Mouse (Mus musculus): ENCODE measurements around the gene Arhgap4. TPM values are rescaled to one million over a fixed set of nuclear protein-coding genes. Genes with fewer than 3 reads are reported as not detected.

The Arhgap4 gene
- polyA plus RNA-seq, 1 experiment from 2014 or later: 2.5 TPM

DNA sequence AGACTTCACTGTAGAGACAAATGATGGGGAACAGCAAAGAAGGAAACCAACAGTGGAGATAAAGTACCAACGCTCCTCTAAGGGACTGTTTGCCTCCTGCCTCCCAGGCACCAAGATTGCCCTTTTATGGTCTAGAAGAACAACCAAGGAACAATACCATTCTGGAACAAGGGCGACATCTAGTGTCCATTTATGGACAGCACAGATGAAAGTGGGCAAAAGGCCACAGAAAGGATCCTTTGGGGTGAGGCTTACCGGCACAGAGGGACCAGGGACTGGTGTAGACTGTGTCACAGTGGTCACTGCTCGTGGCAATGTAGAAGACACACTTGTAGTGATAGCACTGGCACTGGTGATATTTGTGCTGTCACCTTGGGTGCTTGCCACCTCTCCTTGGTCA lies 27.0 kb upstream of the Arhgap4 start:
- Histone ChIP-seq H3K9me3 (ENCODE audit: control insufficient read depth) (no peaks in the 10 kb centered on the region), H3K27ac (ENCODE audit: low read depth, low read length) (no peak overlapping the region), H3K4me3 (ENCODE audit: low read depth, low read length) (no peak overlapping the region), H3K36me3 (ENCODE audit: control insufficient read depth, insufficient read depth) (peaks cover 69% of the 10 kb centered on the region), H3K9ac (ENCODE audit: low read depth, low read length) (no peak overlapping the region), H3K27me3 (replicated peaks; ENCODE audit: control insufficient read depth, insufficient read depth, low read length) (no peaks in the 10 kb centered on the region), H3K4me2 (replicated peaks; ENCODE audit: low read depth) (no peak overlapping the region), H3K4me1 (replicated peaks; ENCODE audit: control insufficient read depth, insufficient read depth, low read length) (no peaks in the 10 kb centered on the region)
- 33% methylated on average over 4 of the region's 4 CpGs for WGBS
- peak; percentile 55 for ATAC-seq
- TF ChIP-seq CTCF (IDR thresholded peaks at IDR 0.05; ENCODE audit: low read depth): peak; percentile 91

- Histone ChIP-seq H3K27me3 (replicated peaks; ENCODE audit: control insufficient read depth, insufficient read depth, low read length) (no peaks in the 10 kb centered on the region), H3K4me2 (replicated peaks; ENCODE audit: low read depth) (no peak overlapping the region), H3K4me3 (ENCODE audit: low read depth, low read length) (no peak overlapping the region), H3K4me1 (replicated peaks; ENCODE audit: control insufficient read depth, insufficient read depth, low read length) (no peaks in the 10 kb centered on the region), H3K36me3 (ENCODE audit: control insufficient read depth, insufficient read depth) (peaks cover 60% of the 10 kb centered on the region), H3K27ac (ENCODE audit: low read depth, low read length) (no peak overlapping the region), H3K9ac (ENCODE audit: low read depth, low read length) (no peak overlapping the region), H3K9me3 (ENCODE audit: control insufficient read depth) (no peaks in the 10 kb centered on the region)
- WGBS: 63% methylated on average over 6 of the region's 6 CpGs
- ATAC-seq: no peak
- TF ChIP-seq CTCF (IDR thresholded peaks at IDR 0.05; ENCODE audit: low read depth): no peak
Observed at GRCm38 (mm10) chrX:73946896-73947295, 25.2 kb upstream of the Arhgap4 start.

- Histone ChIP-seq H3K9ac (ENCODE audit: low read depth, low read length) (no peak overlapping the region), H3K4me2 (replicated peaks; ENCODE audit: low read depth) (no peak overlapping the region), H3K27ac (ENCODE audit: low read depth, low read length) (0 out of 2 replicates have a peak overlapping the region, but pooled peaks have one; percentile 46), H3K4me1 (replicated peaks; ENCODE audit: control insufficient read depth, insufficient read depth, low read length) (no peaks in the 10 kb centered on the region), H3K27me3 (replicated peaks; ENCODE audit: control insufficient read depth, insufficient read depth, low read length) (no peaks in the 10 kb centered on the region), H3K36me3 (ENCODE audit: control insufficient read depth, insufficient read depth) (peaks cover 24% of the 10 kb centered on the region), H3K9me3 (ENCODE audit: control insufficient read depth) (no peaks in the 10 kb centered on the region), H3K4me3 (ENCODE audit: low read depth, low read length) (no peak overlapping the region)
- 54% methylated on average over 2 of the region's 2 CpGs for WGBS
- ATAC-seq: peak; percentile 87
- no peak for TF ChIP-seq CTCF (IDR thresholded peaks at IDR 0.05; ENCODE audit: low read depth)
Observed at GRCm38 (mm10) chrX:73942294-73942693, 20.6 kb upstream of the Arhgap4 start.

GRCm38 (mm10) chrX:73941860-73942259 lies 20.2 kb upstream of the Arhgap4 start:
- no peak overlapping the region for H3K4me2 ChIP-seq (replicated peaks; ENCODE audit: low read depth)
- peaks cover 21% of the 10 kb centered on the region for H3K36me3 ChIP-seq (ENCODE audit: control insufficient read depth, insufficient read depth)

GRCm38 (mm10) chrX:73931871-73932270 lies 10.2 kb upstream of the Arhgap4 start:
- 48% methylated on average over 2 of the region's 2 CpGs for WGBS
- no peak overlapping the region for H3K27ac ChIP-seq (ENCODE audit: low read depth, low read length)
- no peaks in the 10 kb centered on the region for H3K4me1 ChIP-seq (replicated peaks; ENCODE audit: control insufficient read depth, insufficient read depth, low read length)
- H3K9me3 ChIP-seq (ENCODE audit: control insufficient read depth): no peaks in the 10 kb centered on the region
- 0 out of 2 replicates have a peak, but pooled peaks cover 6% of the 10 kb centered on the region for H3K36me3 ChIP-seq (ENCODE audit: control insufficient read depth, insufficient read depth)
- no peak overlapping the region for H3K4me2 ChIP-seq (replicated peaks; ENCODE audit: low read depth)
- no peaks in the 10 kb centered on the region for H3K27me3 ChIP-seq (replicated peaks; ENCODE audit: control insufficient read depth, insufficient read depth, low read length)
- H3K9ac ChIP-seq (ENCODE audit: low read depth, low read length): no peak overlapping the region
- peak; percentile 65 for ATAC-seq
- no peak for TF ChIP-seq CTCF (IDR thresholded peaks at IDR 0.05; ENCODE audit: low read depth)
- H3K4me3 ChIP-seq (ENCODE audit: low read depth, low read length): no peak overlapping the region

More at GRCm38 (mm10) chrX:73941860-73942259, 20.2 kb upstream of the Arhgap4 start:
- no peaks in the 10 kb centered on the region for H3K27me3 ChIP-seq (replicated peaks; ENCODE audit: control insufficient read depth, insufficient read depth, low read length)
- peak; percentile 64 for ATAC-seq
- no peaks in the 10 kb centered on the region for H3K9me3 ChIP-seq (ENCODE audit: control insufficient read depth)
- no peak overlapping the region for H3K4me3 ChIP-seq (ENCODE audit: low read depth, low read length)
- TF ChIP-seq CTCF (IDR thresholded peaks at IDR 0.05; ENCODE audit: low read depth): no peak
- 54% methylated on average over 2 of the region's 2 CpGs for WGBS
- no peak overlapping the region for H3K9ac ChIP-seq (ENCODE audit: low read depth, low read length)
- H3K27ac ChIP-seq (ENCODE audit: low read depth, low read length): peak overlapping the region; percentile 64; the same call in 1 of the 2 replicates
- no peaks in the 10 kb centered on the region for H3K4me1 ChIP-seq (replicated peaks; ENCODE audit: control insufficient read depth, insufficient read depth, low read length)

GRCm38 (mm10) chrX:73930402-73931062 lies 8.9 kb upstream of the Arhgap4 start, which contains the start of gene Renbp:
Renbp (minus strand) TSS chrX:73930850.
- peak within 1 kb of the TSS; percentile 35 for H3K4me3 ChIP-seq (ENCODE audit: low read depth, low read length)
- H3K4me1 ChIP-seq (replicated peaks; ENCODE audit: control insufficient read depth, insufficient read depth, low read length): no peaks in the 10 kb centered on the region
- H3K9ac ChIP-seq (ENCODE audit: low read depth, low read length): 0 out of 2 replicates have a peak within 1 kb of the TSS, but pooled peaks have one; percentile 27
- peak within 1 kb of the TSS; percentile 59 for H3K4me2 ChIP-seq (replicated peaks; ENCODE audit: low read depth)
- H3K36me3 ChIP-seq (ENCODE audit: control insufficient read depth, insufficient read depth): peaks cover 10% of the 10 kb centered on the region; the same call in 1 of the 2 replicates
- no peaks in the 10 kb centered on the region for H3K9me3 ChIP-seq (ENCODE audit: control insufficient read depth)
- 31% methylated on average over 17 of the region's 17 CpGs for WGBS
- H3K27me3 ChIP-seq (replicated peaks; ENCODE audit: control insufficient read depth, insufficient read depth, low read length): no peaks in the 10 kb centered on the region
- ATAC-seq: peak; percentile 81
- TF ChIP-seq CTCF (IDR thresholded peaks at IDR 0.05; ENCODE audit: low read depth): peak; percentile 55
- H3K27ac ChIP-seq (ENCODE audit: low read depth, low read length): peak within 1 kb of the TSS; percentile 58
